ENCODE assay signal across 24 mouse cellular contexts in genomic region chr8:69987744-69988143, GRCm38 (mm10). TPM values are rescaled to one million over a fixed set of nuclear protein-coding genes. Genes with fewer than 3 reads are reported as not detected.
DNase-seq lines count a peak whose midpoint lies in the region; ATAC-seq and TF ChIP-seq lines count a peak whose summit lies in the region.
"Had no signal": no experiment of that assay in that cellular context is flagged by ENCODE, and none has a peak within 500 bp of the region (broad histone marks: within the 10 kb centered on the region; RNA-seq: fewer than 3 reads in every experiment).

No protein-coding gene starts in this region.

- H3K27ac ChIP-seq in kidney, adult 2 months (ENCODE audit: insufficient read depth, low read depth, low read length) = peak overlapping the region; percentile 60
- no peak overlapping the region for H3K27ac ChIP-seq in lung, embryonic 14.5 days (ENCODE audit: low read depth)
- H3K27ac ChIP-seq in lung, postnatal 0 days (ENCODE audit: low read length) = no peak overlapping the region
- H3K27ac ChIP-seq: embryonic facial prominence, embryonic 13.5 days; embryonic facial prominence, embryonic 15.5 days; forebrain, embryonic 10.5 days; forebrain, embryonic 12.5 days had no signal

- H3K27me3 ChIP-seq in kidney, adult 2 months (replicated peaks; ENCODE audit: control insufficient read depth, insufficient read depth, low read length) = no peaks in the 10 kb centered on the region
- no peaks in the 10 kb centered on the region for H3K27me3 ChIP-seq in lung, embryonic 14.5 days (ENCODE audit: insufficient read depth, low read length)
- H3K27me3 ChIP-seq in lung, postnatal 0 days (replicated peaks; ENCODE audit: insufficient read depth, low read length) = no peaks in the 10 kb centered on the region
- H3K27me3 ChIP-seq: embryonic facial prominence, embryonic 13.5 days; embryonic facial prominence, embryonic 15.5 days; forebrain, embryonic 12.5 days had no signal

- H3K4me2 ChIP-seq in lung, embryonic 14.5 days = no peak overlapping the region
- H3K4me2 ChIP-seq in lung, postnatal 0 days (replicated peaks; ENCODE audit: low read depth, low read length) = no peak overlapping the region
- H3K4me2 ChIP-seq: embryonic facial prominence, embryonic 13.5 days; embryonic facial prominence, embryonic 15.5 days; forebrain, embryonic 12.5 days had no signal

- H3K9ac ChIP-seq in lung, embryonic 14.5 days = no peak overlapping the region
- no peak overlapping the region for H3K9ac ChIP-seq in lung, postnatal 0 days (replicated peaks; ENCODE audit: low read depth)
- H3K9ac ChIP-seq: embryonic facial prominence, embryonic 13.5 days; embryonic facial prominence, embryonic 15.5 days; forebrain, embryonic 12.5 days had no signal

- peaks cover 3% of the 10 kb centered on the region for H3K4me1 ChIP-seq in kidney, adult 2 months (ENCODE audit: control insufficient read depth, insufficient read depth, low read length)
- no peaks in the 10 kb centered on the region for H3K4me1 ChIP-seq in lung, embryonic 14.5 days (ENCODE audit: insufficient read depth)
- H3K4me1 ChIP-seq in lung, postnatal 0 days (ENCODE audit: insufficient read depth, low read depth, low read length) = no peaks in the 10 kb centered on the region; the same call in 1 of the 2 replicates
- H3K4me1 ChIP-seq: embryonic facial prominence, embryonic 13.5 days; embryonic facial prominence, embryonic 15.5 days; forebrain, embryonic 10.5 days; forebrain, embryonic 12.5 days had no signal

- no peak for TF ChIP-seq CTCF in kidney, adult 2 months (conservative IDR thresholded peaks at IDR 0.05; ENCODE audit: insufficient read depth, insufficient read length, low read depth, low read length)
- no peak for TF ChIP-seq CTCF in lung, embryonic 14.5 days (IDR thresholded peaks at IDR 0.05; ENCODE audit: low read depth)
- TF ChIP-seq CTCF in lung, postnatal 0 days (IDR thresholded peaks at IDR 0.05) = no peak

- no peak for DNase-seq in kidney, adult 2 months
- no peak for DNase-seq in kidney, postnatal 4 days
- peak; percentile 17 for DNase-seq in lung, embryonic 14.5 days
- DNase-seq in lung, postnatal 4 days = no peak
- DNase-seq in lung, postnatal 0 days (ENCODE audit: low spot score) = peak; percentile 23
- DNase-seq in lung, postnatal 10 days = no peak
- DNase-seq in lung, postnatal 36 days = peak; percentile 43
- no peak for DNase-seq in right cerebral cortex, adult 18-20 months
- DNase-seq: adrenal gland, adult 2 months; adrenal gland, postnatal 10 days; adrenal gland, postnatal 25 days; cerebellum, adult 11 months; cerebellum, adult 18-20 months; cerebellum, adult 8-10 months; cerebellum, adult 9-11 months; cerebellum, postnatal 14 days; cerebellum, postnatal 36 days; embryo, embryonic 11 days had no signal

- ATAC-seq in lung, embryonic 14.5 days (ENCODE audit: insufficient read depth) = no peak
- ATAC-seq in lung, postnatal 0 days = peak; percentile 71
- ATAC-seq: forebrain, embryonic 14.5 days had no signal

- H3K36me3 ChIP-seq in kidney, adult 2 months (ENCODE audit: control insufficient read depth, insufficient read depth, low read length) = no peaks in the 10 kb centered on the region
- peaks cover 5% of the 10 kb centered on the region; the same call in 1 of the 2 replicates for H3K36me3 ChIP-seq in lung, embryonic 14.5 days (ENCODE audit: insufficient read depth)
- H3K36me3 ChIP-seq in lung, postnatal 0 days (ENCODE audit: insufficient read depth, low read length) = no peaks in the 10 kb centered on the region
- H3K36me3 ChIP-seq: embryonic facial prominence, embryonic 15.5 days had no signal

- H3K9me3 ChIP-seq in lung, embryonic 14.5 days (ENCODE audit: low read depth, low read length) = no peaks in the 10 kb centered on the region
- H3K9me3 ChIP-seq in lung, postnatal 0 days (ENCODE audit: low read length) = no peaks in the 10 kb centered on the region
- H3K9me3 ChIP-seq: embryonic facial prominence, embryonic 13.5 days; embryonic facial prominence, embryonic 15.5 days; forebrain, embryonic 10.5 days; forebrain, embryonic 12.5 days had no signal

- no peak for TF ChIP-seq POLR2A in kidney, adult 2 months (IDR thresholded peaks at IDR 0.05; ENCODE audit: low read depth, low read length)

- TF ChIP-seq EP300 in lung, postnatal 0 days (IDR thresholded peaks at IDR 0.05) = peak; percentile 73

- H3K4me3 ChIP-seq in kidney, adult 2 months (ENCODE audit: insufficient read depth, low read depth, low read length) = no peak overlapping the region
- no peak overlapping the region for H3K4me3 ChIP-seq in lung, embryonic 14.5 days (ENCODE audit: low read depth, low read length)
- H3K4me3 ChIP-seq in lung, postnatal 0 days (ENCODE audit: low read depth, low read length) = no peak overlapping the region
- H3K4me3 ChIP-seq: embryonic facial prominence, embryonic 13.5 days; embryonic facial prominence, embryonic 15.5 days; erythroblast, embryonic 14.5 days; forebrain, embryonic 10.5 days; forebrain, embryonic 12.5 days had no signal

RNA-seq across cellular contexts. Expression of gene Gatad2a, which starts 8.4 kb away (rescaled TPM):
- polyA plus RNA-seq in kidney, adult 2 months (2012; rRNA removed) = 60.1 and 60.9 TPM in 2 replicates
- polyA plus RNA-seq in lung, embryonic 14.5 days (2014; fragmentation: Nextera tagmentation; extraction: Ambion mirVana) = 81.5 and 92.4 TPM in 2 replicates
- 40.9 and 41.8 TPM in 2 replicates for polyA plus RNA-seq in lung, postnatal 0 days (2015; fragmentation: Nextera tagmentation; extraction: Ambion mirVana)

RNA-seq across cellular contexts. Expression of gene Mau2, which starts 54.8 kb away (rescaled TPM):
- polyA plus RNA-seq in kidney, adult 2 months (2012; rRNA removed) = 47.1 and 63.3 TPM in 2 replicates
- polyA plus RNA-seq in lung, embryonic 14.5 days (2014; fragmentation: Nextera tagmentation; extraction: Ambion mirVana) = 49.6 and 50.7 TPM in 2 replicates
- polyA plus RNA-seq in lung, postnatal 0 days (2015; fragmentation: Nextera tagmentation; extraction: Ambion mirVana) = 37.1 and 37.2 TPM in 2 replicates

RNA-seq across cellular contexts. Expression of gene Sugp1, which starts 54.9 kb away (rescaled TPM):
- 9.0 and 10.9 TPM in 2 replicates for polyA plus RNA-seq in kidney, adult 2 months (2012; rRNA removed)
- polyA plus RNA-seq in lung, embryonic 14.5 days (2014; fragmentation: Nextera tagmentation; extraction: Ambion mirVana) = 33.6 and 39.3 TPM in 2 replicates
- 25.4 and 27.3 TPM in 2 replicates for polyA plus RNA-seq in lung, postnatal 0 days (2015; fragmentation: Nextera tagmentation; extraction: Ambion mirVana)

Comparison
In these comparisons a context has a peak if more than half of its experiments do, and no peak if none do; other contexts are left out.
1. DNase-seq: peak in lung, embryonic 14.5 days (single experiment), lung, postnatal 0 days (single experiment) and lung, postnatal 36 days (single experiment); none in kidney, adult 2 months (single experiment), kidney, postnatal 4 days (0 of 2), lung, postnatal 4 days (0 of 2), lung, postnatal 10 days (single experiment) and right cerebral cortex, adult 18-20 months (single experiment).